Mouse (Mus musculus) testis, adult 2 months (tissue): ENCODE measurements around the gene Naglu. TPM values are rescaled to one million over a fixed set of nuclear protein-coding genes. Genes with fewer than 3 reads are reported as not detected.
"Not testable (repeated sequence)": the region's sequence is repeated elsewhere in the genome, so short reads cannot be mapped to it uniquely, and the experiment has no call there.

Experiments used
- H3K27ac ChIP-seq: fragments of 200-500 bp; 2 replicates; pipeline ENCODE4 v1.5.1; 2012; ENCODE audit warnings: low read depth, low read length; ENCODE audit not compliant: control insufficient read depth, insufficient read depth
- H3K27me3 ChIP-seq: fragments of 200-500 bp; 2 replicates; pipeline ENCODE4 v1.6.1; 2012; ENCODE audit warnings: mild to moderate bottlenecking, low read length, moderate library complexity; ENCODE audit not compliant: control insufficient read depth, insufficient read depth
- H3K36me3 ChIP-seq: fragments of 200-500 bp; 2 replicates; pipeline ENCODE4 v1.6.1; 2012; ENCODE audit warnings: mild to moderate bottlenecking, low read length; ENCODE audit not compliant: control insufficient read depth, insufficient read depth
- H3K4me1 ChIP-seq: fragments of 200-500 bp; 2 replicates; pipeline ENCODE4 v1.6.1; 2012; ENCODE audit warnings: low read length; ENCODE audit not compliant: control insufficient read depth, insufficient read depth
- H3K4me3 ChIP-seq: fragments of 200-500 bp; 2 replicates; pipeline ENCODE4 v1.5.1; 2012; ENCODE audit warnings: low read depth, mild to moderate bottlenecking, low read length, moderate library complexity, mixed read lengths; ENCODE audit not compliant: control insufficient read depth
- CTCF ChIP-seq: fragments of 200-500 bp; IDR thresholded peaks from 2 replicates; pipeline ENCODE4 v1.5.1; 2012; ENCODE audit warnings: low read depth, mild to moderate bottlenecking, inconsistent platforms, low read length, moderate library complexity; ENCODE audit not compliant: control insufficient read depth, insufficient read depth, insufficient replicate concordance
- POLR2A ChIP-seq: fragments of 200-500 bp; IDR thresholded peaks from 2 replicates; pipeline ENCODE4 v1.6.1; 2012; ENCODE audit warnings: low read depth, mild to moderate bottlenecking, inconsistent platforms, low read length, moderate library complexity; ENCODE audit not compliant: control insufficient read depth
- polyA plus RNA-seq: library from polyadenylated mRNA; depleted of rRNA; stranded (reverse); fragments of >200 nt; gene quantifications from 2 replicates; pipeline ENCODE4 v1.2.3, GENCODE M21; 2012; rRNA removed

The Naglu gene
- polyA plus RNA-seq, 1 experiment, result 46.2 TPM

GRCm38 (mm10) chr11:101118105-101118504, 48.3 kb downstream of the Naglu start:
- Histone ChIP-seq H3K27me3 (no peaks in the 10 kb centered on the region), H3K4me3 (peak overlapping the region; percentile 89), H3K27ac (no peak overlapping the region), H3K4me1 (peaks cover 7% of the 10 kb centered on the region), H3K36me3 (no peaks in the 10 kb centered on the region)
- TF ChIP-seq CTCF (no peak), POLR2A (no peak)

GRCm38 (mm10) chr11:101119131-101119760, 49.4 kb downstream of the Naglu start:
- peak overlapping the region; percentile 71 for H3K27ac ChIP-seq
- H3K4me3 ChIP-seq, result peak overlapping the region; percentile 89
- peaks cover 7% of the 10 kb centered on the region for H3K4me1 ChIP-seq
- H3K27me3 ChIP-seq, result no peaks in the 10 kb centered on the region
- TF ChIP-seq CTCF (no peak), POLR2A (no peak)
- no peaks in the 10 kb centered on the region for H3K36me3 ChIP-seq

- TF ChIP-seq POLR2A (peak; percentile 93), CTCF (no peak)
- Histone ChIP-seq H3K27ac (peak within 1 kb of the TSS; percentile 85), H3K27me3 (no peaks in the 10 kb centered on the region), H3K36me3 (no peaks in the 10 kb centered on the region), H3K4me1 (peaks cover 7% of the 10 kb centered on the region), H3K4me3 (peak within 1 kb of the TSS; percentile 89)
Observed at GRCm38 (mm10) chr11:101119761-101120544, 50.1 kb downstream of the Naglu start, which contains the start of the genes Retreg3 and Tubg1. Retreg3 (minus strand) TSS chr11:101119893. Tubg1 (plus strand) TSS chr11:101119938.

GRCm38 (mm10) chr11:101120545-101121188, 50.9 kb downstream of the Naglu start:
- Histone ChIP-seq H3K36me3 (no peaks in the 10 kb centered on the region), H3K27ac (peak overlapping the region; percentile 85), H3K27me3 (no peaks in the 10 kb centered on the region), H3K4me1 (peaks cover 7% of the 10 kb centered on the region), H3K4me3 (peak overlapping the region; percentile 89)
- no peak for TF ChIP-seq CTCF
- no peak for TF ChIP-seq POLR2A

GRCm38 (mm10) chr11:101124494-101124893, 54.7 kb downstream of the Naglu start:
- not testable (repeated sequence) for H3K27me3 ChIP-seq, H3K36me3 ChIP-seq, H3K4me1 ChIP-seq, H3K4me3 ChIP-seq, H3K27ac ChIP-seq

GRCm38 (mm10) chr11:101125008-101125407, 55.2 kb downstream of the Naglu start:
- H3K27me3 ChIP-seq, H3K4me3 ChIP-seq, H3K36me3 ChIP-seq, H3K4me1 ChIP-seq, H3K27ac ChIP-seq: not testable (repeated sequence)

- no peaks in the 10 kb centered on the region for H3K36me3 ChIP-seq
- TF ChIP-seq CTCF (peak; percentile 8; the same call in 1 of the 2 replicates), POLR2A (no peak)
- H3K27ac ChIP-seq, result no peak overlapping the region
- H3K27me3 ChIP-seq, result no peaks in the 10 kb centered on the region
- no peaks in the 10 kb centered on the region for H3K4me1 ChIP-seq
- no peak overlapping the region for H3K4me3 ChIP-seq
Observed at GRCm38 (mm10) chr11:101127075-101127474, 57.3 kb downstream of the Naglu start.

Other genes starting within 250 kb of the Naglu start
- 1.9 and 2.4 TPM in 2 replicates for gene Stat5b, start 219.3 kb upstream of the Naglu start, polyA plus RNA-seq
- gene Stat5a, start 210.7 kb upstream of the Naglu start, polyA plus RNA-seq, result 4.0 and 6.6 TPM in 2 replicates
- 25.0 and 30.2 TPM in 2 replicates for gene Stat3, start 130.5 kb upstream of the Naglu start, polyA plus RNA-seq
- 5.1 and 6.1 TPM in 2 replicates for gene Cavin1, start 99.1 kb upstream of the Naglu start, polyA plus RNA-seq
- 18.1 and 23.7 TPM in 2 replicates for gene Atp6v0a1, start 60.6 kb upstream of the Naglu start, polyA plus RNA-seq
- 0.66 and 0.88 TPM in 2 replicates for gene Hsd17b1, start 8.4 kb downstream of the Naglu start, polyA plus RNA-seq
- gene Coasy, start 12.6 kb downstream of the Naglu start, polyA plus RNA-seq, result 21.0 and 21.7 TPM in 2 replicates
- gene Mlx, start 17.3 kb downstream of the Naglu start, polyA plus RNA-seq, result 6.4 and 6.7 TPM in 2 replicates
- gene Psmc3ip, start 25.4 kb downstream of the Naglu start, polyA plus RNA-seq, result 77.6 and 77.9 TPM in 2 replicates
- gene Retreg3, start 49.9 kb downstream of the Naglu start, polyA plus RNA-seq, result 51.5 and 53.8 TPM in 2 replicates
- gene Tubg1, start 49.9 kb downstream of the Naglu start, polyA plus RNA-seq, result 22.4 and 27.3 TPM in 2 replicates
- 1.6 and 1.9 TPM in 2 replicates for gene Tubg2, start 85.9 kb downstream of the Naglu start, polyA plus RNA-seq
- gene Cntnap1, start 100.5 kb downstream of the Naglu start, polyA plus RNA-seq, result 0.40 and 0.44 TPM in 2 replicates
- 2.6 and 4.1 TPM in 2 replicates for gene Plekhh3, start 101.3 kb downstream of the Naglu start, polyA plus RNA-seq
- 0.05 TPM in 1 of 2 replicates, not detected in the other for gene Ccr10, start 105.4 kb downstream of the Naglu start, polyA plus RNA-seq
- 14.3 and 14.5 TPM in 2 replicates for gene Ezh1, start 156.5 kb downstream of the Naglu start, polyA plus RNA-seq
- 5.6 and 5.8 TPM in 2 replicates for gene Ramp2, start 176.0 kb downstream of the Naglu start, polyA plus RNA-seq
- gene Vps25, start 183.7 kb downstream of the Naglu start, polyA plus RNA-seq, result 26.1 and 26.2 TPM in 2 replicates
- 10.8 and 12.3 TPM in 2 replicates for gene Wnk4, start 190.6 kb downstream of the Naglu start, polyA plus RNA-seq
- 37.1 and 54.6 TPM in 2 replicates for gene Cntd1, start 209.0 kb downstream of the Naglu start, polyA plus RNA-seq
- 46.6 and 62.4 TPM in 2 replicates for gene Coa3, start 209.1 kb downstream of the Naglu start, polyA plus RNA-seq
- gene Becn1, start 232.3 kb downstream of the Naglu start, polyA plus RNA-seq, result 111 and 116 TPM in 2 replicates
- 59.1 and 74.5 TPM in 2 replicates for gene Psme3, start 246.2 kb downstream of the Naglu start, polyA plus RNA-seq